Comparison of ENCODE assay signal across 25 mouse cellular contexts in genomic region chr15:88982534-88983079, GRCm38 (mm10). TPM values are rescaled to one million over a fixed set of nuclear protein-coding genes. Genes with fewer than 3 reads are reported as not detected.
A peak's percentile ranks its signal among the peaks of the same experiment; 100 is the strongest.
DNase-seq lines count a peak whose midpoint lies in the region; ATAC-seq lines count a peak whose summit lies in the region.
"Had no signal": no experiment of that assay in that cellular context is flagged by ENCODE, and none has a peak within 500 bp of the region (broad histone marks: within the 10 kb centered on the region; RNA-seq: fewer than 3 reads in every experiment).

Mov10l1 (plus strand) TSS chr15:88982909.

- no peaks in the 10 kb centered on the region for H3K27me3 ChIP-seq in heart, embryonic 12.5 days (replicated peaks)
- H3K27me3 ChIP-seq: embryonic facial prominence, embryonic 15.5 days; forebrain, embryonic 12.5 days had no signal

- peak; percentile 91 for DNase-seq in heart, adult 11 months
- DNase-seq in heart, adult 9 months (ENCODE audit: low spot score in 2 of 2), result no peak
- DNase-seq in heart, postnatal 14 days, result no peak
- peak; percentile 96 for DNase-seq in testis, postnatal 14 days (ENCODE audit: low spot score)
- no peak for DNase-seq in ovary, postnatal 14 days (ENCODE audit: low spot score)
- no peak for DNase-seq in urinary bladder, postnatal 4 days (ENCODE audit: low spot score in 2 of 2)
- DNase-seq: adrenal gland, postnatal 25 days; cerebellum, adult 11 months; cerebellum, postnatal 25 days; gastrocnemius, adult 2 months; lung, adult 18-20 months; lung, postnatal 36 days had no signal

- no peak within 1 kb of the TSS for H3K9ac ChIP-seq in heart, embryonic 12.5 days
- H3K9ac ChIP-seq: embryonic facial prominence, embryonic 15.5 days; forebrain, embryonic 12.5 days had no signal

- no peaks in the 10 kb centered on the region for H3K36me3 ChIP-seq in heart, embryonic 12.5 days
- H3K36me3 ChIP-seq: embryonic facial prominence, embryonic 15.5 days; forebrain, embryonic 12.5 days had no signal

- H3K4me1 ChIP-seq in heart, embryonic 12.5 days (replicated peaks), result no peaks in the 10 kb centered on the region
- H3K4me1 ChIP-seq: embryonic facial prominence, embryonic 15.5 days had no signal

- H3K27ac ChIP-seq in heart, embryonic 12.5 days (ENCODE audit: poor library complexity, severe bottlenecking), result no peak within 1 kb of the TSS
- H3K27ac ChIP-seq: embryonic facial prominence, embryonic 15.5 days; forebrain, embryonic 12.5 days; gastrocnemius, adult 2 months; hindbrain, postnatal 0 days had no signal

- no peak for ATAC-seq in heart, embryonic 12.5 days (ENCODE audit: insufficient number of reproducible peaks, low FRiP score)
- no peak for ATAC-seq in monocyte, adult 5-6 weeks (replicated peaks; ENCODE audit: insufficient number of reproducible peaks, low FRiP score, low TSS enrichment, poor library complexity, severe bottlenecking)
- ATAC-seq: activated CD4-positive, CD25-positive, alpha-beta regulatory T cell, adult 4 months; hindbrain, postnatal 0 days; intestine, postnatal 0 days had no signal

- H3K4me3 ChIP-seq in heart, embryonic 12.5 days, result no peak within 1 kb of the TSS
- H3K4me3 ChIP-seq: embryonic facial prominence, embryonic 15.5 days; forebrain, embryonic 12.5 days; gastrocnemius, adult 2 months had no signal

- 85% methylated on average over 31 of the region's 31 CpGs for WGBS in heart, embryonic 12.5 days

- intact Hi-C loops in heart, postnatal 14 days (cut with DNase I), result no loop called here

- no peaks in the 10 kb centered on the region for H3K9me3 ChIP-seq in heart, embryonic 12.5 days (replicated peaks)
- H3K9me3 ChIP-seq: embryonic facial prominence, embryonic 15.5 days; forebrain, embryonic 12.5 days had no signal

- no peak within 1 kb of the TSS for H3K4me2 ChIP-seq in heart, embryonic 12.5 days
- H3K4me2 ChIP-seq: embryonic facial prominence, embryonic 15.5 days; forebrain, embryonic 12.5 days; liver, embryonic 11.5 days had no signal

RNA-seq across cellular contexts. Expression of gene Mov10l1, which starts in this region (rescaled TPM):
- 56.9 and 60.3 TPM in 2 replicates for polyA plus RNA-seq in heart, embryonic 12.5 days (2016; fragmentation: Nextera tagmentation; extraction: Ambion mirVana)
- 10 to 100 TPM; 72.2 to 81.8 TPM for total RNA-seq in heart, postnatal 14 days (2021)
- not detected in 3 replicates for total RNA-seq in monocyte, adult 5-6 weeks (2017)
- total RNA-seq: adrenal gland, postnatal 25 days; gastrocnemius, adult 2 months; hematopoietic stem cell, adult 5-6 weeks; hindbrain, postnatal 0 days; layer of hippocampus, postnatal 14 days had no signal
- polyA plus RNA-seq: activated CD4-positive, CD25-positive, alpha-beta regulatory T cell, adult 4 months; forebrain, embryonic 12.5 days; hindbrain, postnatal 0 days; intestine, postnatal 0 days; large intestine, adult 2 months; limb, embryonic 11.5 days; midbrain, postnatal 0 days had no signal

Comparison
In these comparisons a context has a peak if more than half of its experiments do, and no peak if none do; other contexts are left out.
1. RNA of gene Mov10l1 (total RNA-seq): 72.2 to 81.8 TPM in heart, postnatal 14 days; not detected in monocyte, adult 5-6 weeks; every median in the first group is over 10 times any median in the second.
2. DNase-seq: peak in heart, adult 11 months (single experiment) and testis, postnatal 14 days (single experiment); none in heart, adult 9 months (0 of 2), heart, postnatal 14 days (0 of 2), ovary, postnatal 14 days (single experiment) and urinary bladder, postnatal 4 days (0 of 2).